Mouse (Mus musculus) MEL (cell line): Measurements from ENCODE around the gene Itm2c. TPM values are rescaled to one million over a fixed set of nuclear protein-coding genes. Genes with fewer than 3 reads are reported as not detected.

Source experiments
- DNase-seq: peaks from one replicate; pipeline ENCODE4 v3.0.0; 2011; ENCODE audit warnings: low read depth, low spot score
- H3K27ac ChIP-seq: 2 replicates; pipeline ENCODE4 v1.5.1; 2012; ENCODE audit warnings: low read depth, mild to moderate bottlenecking, control low read depth, low read length, moderate library complexity; ENCODE audit not compliant: control insufficient read depth
- H3K27me3 ChIP-seq, 2 experiments: fragments of 150-350 bp in 1 of 2; sonication (generic) in 1 of 2; 2 replicates each; pipeline ENCODE4 v1.6.1; 2012; ENCODE audit warnings: low read length in 2 of 2, mild to moderate bottlenecking in 2 of 2, improper control_type of control experiment in 1 of 2, moderate library complexity in 1 of 2; ENCODE audit not compliant: insufficient read depth in 2 of 2, control insufficient read depth in 1 of 2
- H3K36me3 ChIP-seq, 2 experiments: 2 replicates each; pipeline ENCODE4 v1.6.1; 2012 to 2014; ENCODE audit warnings: low read length in 2 of 2, improper control_type of control experiment in 1 of 2, inconsistent platforms in 1 of 2, mild to moderate bottlenecking in 1 of 2; ENCODE audit not compliant: insufficient read depth in 2 of 2, control insufficient read depth in 1 of 2
- H3K4me1 ChIP-seq, 2 experiments: fragments of 150-350 bp in 1 of 2; sonication (generic) in 1 of 2; 2 replicates each; pipeline ENCODE4 v1.6.1; 2012; ENCODE audit warnings: low read length in 2 of 2, improper control_type of control experiment in 1 of 2, mild to moderate bottlenecking in 1 of 2; ENCODE audit not compliant: insufficient read depth in 2 of 2, control insufficient read depth in 1 of 2
- H3K4me3 ChIP-seq, 2 experiments: fragments of 150-350 bp in 1 of 2; sonication (generic) in 1 of 2; 2 replicates each; pipeline ENCODE4 v1.5.1; 2012; ENCODE audit warnings: low read depth in 2 of 2, low read length in 2 of 2, mild to moderate bottlenecking in 2 of 2, moderate library complexity in 2 of 2, control low read depth in 1 of 2, improper control_type of control experiment in 1 of 2; ENCODE audit not compliant: control insufficient read depth in 1 of 2, insufficient read depth in 1 of 2
- H3K79me2 ChIP-seq: 2 replicates; pipeline ENCODE4 v1.6.1; 2012; ENCODE audit warnings: mild to moderate bottlenecking, low read length, moderate library complexity; ENCODE audit not compliant: control insufficient read depth, poor library complexity, insufficient read depth
- H3K9ac ChIP-seq: 2 replicates; pipeline ENCODE4 v1.6.1; 2012; ENCODE audit warnings: low read depth, mild to moderate bottlenecking, control low read depth, low read length, moderate library complexity; ENCODE audit not compliant: control insufficient read depth, poor library complexity, severe bottlenecking
- H3K9me3 ChIP-seq: fragments of 150-350 bp; sonication (generic); replicated peaks from 2 replicates; pipeline ENCODE4 v1.6.1; 2012; ENCODE audit warnings: mild to moderate bottlenecking, low read length, improper control_type of control experiment, moderate library complexity; ENCODE audit not compliant: insufficient read depth
- CHD1 ChIP-seq: IDR thresholded peaks from 2 replicates; pipeline ENCODE4 v1.6.1; 2012; ENCODE audit warnings: low read depth, mild to moderate bottlenecking, inconsistent platforms, low read length, improper control_type of control experiment
- E2F4 ChIP-seq: IDR thresholded peaks from 2 replicates; pipeline ENCODE4 v1.6.1; 2011; ENCODE audit warnings: low read depth, low read length, improper control_type of control experiment, borderline replicate concordance
- ELF1 ChIP-seq: IDR thresholded peaks from 2 replicates; pipeline ENCODE4 v1.6.1; 2014; ENCODE audit warnings: low read depth, mild to moderate bottlenecking, inconsistent platforms, low read length, improper control_type of control experiment, moderate library complexity
- EP300 ChIP-seq, 2 experiments: IDR thresholded peaks; 2 replicates each; pipeline ENCODE4 v1.6.1; 2011; ENCODE audit warnings: improper control_type of control experiment in 2 of 2, low read length in 2 of 2, low read depth in 1 of 2, mild to moderate bottlenecking in 1 of 2
- GABPA ChIP-seq: IDR thresholded peaks from 2 replicates; pipeline ENCODE4 v1.6.1; 2012; ENCODE audit warnings: low read depth, mild to moderate bottlenecking, inconsistent platforms, low read length, improper control_type of control experiment, moderate library complexity
- GATA1 ChIP-seq: IDR thresholded peaks from 2 replicates; pipeline ENCODE4 v1.6.1; 2011; ENCODE audit warnings: low read depth, low read length, improper control_type of control experiment
- JUND ChIP-seq: IDR thresholded peaks from 2 replicates; pipeline ENCODE4 v1.6.1; 2011; ENCODE audit warnings: low read depth, mild to moderate bottlenecking, improper control_type of control experiment, low read length
- MAFK ChIP-seq: IDR thresholded peaks from 2 replicates; pipeline ENCODE4 v1.6.1; 2011; ENCODE audit warnings: low read depth, mild to moderate bottlenecking, low read length, improper control_type of control experiment, borderline replicate concordance
- MAZ ChIP-seq: IDR thresholded peaks from 2 replicates; pipeline ENCODE4 v1.6.1; 2012; ENCODE audit warnings: low read depth, mild to moderate bottlenecking, inconsistent platforms, low read length, improper control_type of control experiment
- MXI1 ChIP-seq: IDR thresholded peaks from 2 replicates; pipeline ENCODE4 v1.6.1; 2011; ENCODE audit warnings: mild to moderate bottlenecking, low read depth, low read length, improper control_type of control experiment
- MYB ChIP-seq: IDR thresholded peaks from 2 replicates; pipeline ENCODE4 v1.6.1; 2011; ENCODE audit warnings: mild to moderate bottlenecking, low read depth, low read length, improper control_type of control experiment
- MYC ChIP-seq: IDR thresholded peaks from 2 replicates; pipeline ENCODE4 v1.6.1; 2011; ENCODE audit warnings: low read depth, mild to moderate bottlenecking, low read length, improper control_type of control experiment, moderate library complexity
- NELFE ChIP-seq: IDR thresholded peaks from 2 replicates; pipeline ENCODE4 v1.6.1; 2011; ENCODE audit warnings: low read depth, low read length, improper control_type of control experiment
- NRF1 ChIP-seq: IDR thresholded peaks from 2 replicates; pipeline ENCODE4 v1.6.1; 2014; ENCODE audit warnings: low read depth, mild to moderate bottlenecking, inconsistent platforms, low read length, improper control_type of control experiment, moderate library complexity; ENCODE audit not compliant: poor library complexity, insufficient read depth, severe bottlenecking
- POLR2A ChIP-seq, 2 experiments: IDR thresholded peaks; 2 replicates each; pipeline ENCODE4 v1.6.1; 2011 to 2012; ENCODE audit warnings: low read length in 2 of 2, mild to moderate bottlenecking in 2 of 2, control low read depth in 1 of 2, improper control_type of control experiment in 1 of 2, low read depth in 1 of 2, moderate library complexity in 1 of 2; ENCODE audit not compliant: control insufficient read depth in 1 of 2, insufficient read depth in 1 of 2, poor library complexity in 1 of 2
- SIN3A ChIP-seq: IDR thresholded peaks from 2 replicates; pipeline ENCODE4 v1.6.1; 2012; ENCODE audit warnings: low read length, improper control_type of control experiment, inconsistent platforms
- SMC3 ChIP-seq: IDR thresholded peaks from 2 replicates; pipeline ENCODE4 v1.6.1; 2011; ENCODE audit warnings: low read depth, low read length, improper control_type of control experiment
- TBP ChIP-seq: IDR thresholded peaks from 2 replicates; pipeline ENCODE4 v1.8.0; 2011; ENCODE audit warnings: low read depth, low read length, improper control_type of control experiment
- TCF12 ChIP-seq: IDR thresholded peaks from 2 replicates; pipeline ENCODE4 v1.6.1; 2014; ENCODE audit warnings: low read depth, mild to moderate bottlenecking, inconsistent platforms, low read length, improper control_type of control experiment, moderate library complexity
- UBTF ChIP-seq: IDR thresholded peaks from 2 replicates; pipeline ENCODE4 v1.6.1; 2012; ENCODE audit warnings: low read depth, mild to moderate bottlenecking, inconsistent platforms, low read length, improper control_type of control experiment, moderate library complexity, borderline replicate concordance; ENCODE audit not compliant: insufficient read depth
- USF1 ChIP-seq: IDR thresholded peaks from 2 replicates; pipeline ENCODE4 v1.6.1; 2014; ENCODE audit warnings: low read depth, mild to moderate bottlenecking, inconsistent platforms, low read length, improper control_type of control experiment, moderate library complexity
- USF2 ChIP-seq, 2 experiments: IDR thresholded peaks; 2 replicates each; pipeline ENCODE4 v1.6.1; 2011 to 2012; ENCODE audit warnings: improper control_type of control experiment in 2 of 2, low read length in 2 of 2, borderline replicate concordance in 1 of 2, inconsistent platforms in 1 of 2, low read depth in 1 of 2, mild to moderate bottlenecking in 1 of 2; ENCODE audit not compliant: insufficient read depth in 1 of 2
- ZNF384 ChIP-seq: IDR thresholded peaks from 2 replicates; pipeline ENCODE4 v1.6.1; 2012; ENCODE audit warnings: low read depth, mild to moderate bottlenecking, inconsistent platforms, low read length, improper control_type of control experiment
- polyA plus RNA-seq, 2 experiments: library from polyadenylated mRNA; stranded (reverse) in 1 of 2; unstranded in 1 of 2; fragments of >175 nt in 1 of 2; fragments of >200 nt in 1 of 2; gene quantifications; 2 replicates each; pipeline versions ENCODE4 v1.2.1 to v1.2.4; 2012; ENCODE audit warnings: low replicate concordance in 2 of 2, low read depth in 1 of 2; ENCODE audit not compliant: insufficient read length in 2 of 2, insufficient read depth in 1 of 2, missing spikeins in 1 of 2
- total RNA-seq: library from RNA; depleted of rRNA; stranded (reverse); fragments of 300-350 nt; gene quantifications from 2 replicates; pipeline ENCODE4 v1.2.3, GENCODE M21; 2012; rRNA removed

The Itm2c gene
- total RNA-seq: 22.6 and 24.8 TPM in 2 replicates
- polyA plus RNA-seq: 10 to 100 TPM in 1 of 2 experiments, not detected in 1; 28.2 TPM

DNA sequence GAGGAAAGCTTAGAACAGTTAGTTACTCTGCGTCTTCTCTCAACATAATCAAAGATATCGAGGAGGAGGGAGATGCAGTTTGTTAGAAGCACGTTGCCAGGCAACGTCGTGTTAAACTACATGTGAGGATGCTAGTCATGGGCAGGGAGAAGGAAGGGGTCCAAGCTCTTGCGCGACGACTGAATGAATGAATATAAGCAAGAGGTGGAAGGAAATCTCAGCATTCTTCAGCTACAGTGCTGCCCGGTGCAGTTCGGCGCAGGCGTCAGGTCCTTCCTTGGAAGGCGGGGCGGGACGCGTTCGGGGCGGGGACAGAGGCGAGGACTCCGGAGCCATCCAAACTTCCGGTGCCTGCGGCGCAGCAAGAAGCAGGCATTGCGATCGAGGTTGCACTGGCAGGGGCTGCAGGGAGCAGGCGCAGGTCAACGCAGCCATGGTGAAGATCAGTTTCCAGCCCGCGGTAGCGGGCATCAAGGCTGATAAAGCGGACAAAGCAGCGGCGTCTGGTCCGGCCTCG lies at the start of gene Itm2c:
Gene Itm2c, plus strand, starts transcription at position 51 of the 517 bp plus-strand sequence.
- TF ChIP-seq ELF1: peak; percentile 51; the same call in 1 of the 2 replicates
- TF ChIP-seq NRF1: peak; percentile 71
- no peak for TF ChIP-seq JUND
- no peak for TF ChIP-seq MAZ
- peak; percentile 49 to 57; a peak in 2 of 4 replicates for TF ChIP-seq POLR2A (IDR thresholded peaks at IDR 0.05; ENCODE audit: control insufficient read depth in 1 of 2, insufficient read depth in 1 of 2, low read depth in 1 of 2, low read length in 2 of 2, poor library complexity in 1 of 2)
- TF ChIP-seq ZNF384: no peak
- TF ChIP-seq NELFE: peak; percentile 42; the same call in 1 of the 2 replicates
- no peak for TF ChIP-seq MYC
- peak; percentile 55 for TF ChIP-seq SIN3A
- TF ChIP-seq SMC3: no peak
- TF ChIP-seq TBP: peak; percentile 92
- TF ChIP-seq CHD1: no peak
- no peak for TF ChIP-seq GATA1
- 0 out of 2 replicates have a peak, but pooled peaks have one; percentile 87 for TF ChIP-seq UBTF
- TF ChIP-seq MYB: no peak
- no peak for TF ChIP-seq USF1
- 0 out of 2 replicates have a peak, but pooled peaks have one; percentile 27 for TF ChIP-seq TCF12
- TF ChIP-seq MXI1: 0 out of 2 replicates have a peak, but pooled peaks have one; percentile 47
- TF ChIP-seq, all 39 proteins: peak for 9
- no peak within 1 kb of the TSS; the same call in 1 of the 2 replicates for H3K27ac ChIP-seq

DNA sequence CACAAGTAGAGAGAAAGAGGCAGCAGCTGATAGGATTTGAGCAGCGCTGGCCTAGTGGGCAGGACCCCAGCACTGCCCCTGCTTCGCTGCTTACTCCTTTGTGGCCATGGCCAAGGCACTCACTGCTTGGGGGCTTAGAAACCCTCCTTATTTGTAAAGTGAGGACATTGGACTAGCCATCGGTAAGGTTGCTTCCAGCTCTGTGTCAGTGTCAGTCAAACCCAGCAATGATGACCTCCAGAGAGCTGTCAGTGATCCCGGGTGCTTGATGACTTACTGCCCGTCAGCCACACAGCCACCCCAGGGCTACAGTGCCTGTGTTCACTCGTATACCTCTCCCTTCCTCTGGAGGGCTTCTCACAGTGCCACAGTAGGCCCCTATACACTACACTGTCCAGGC lies 49.1 kb upstream of the Itm2c start:
- Histone ChIP-seq H3K4me1 (peaks cover 2 to 3% of the 10 kb centered on the region in 2 experiments; a peak in 2 of 4 replicates), H3K27me3 (no peaks in the 10 kb centered on the region), H3K36me3 (peaks cover 3 to 29% of the 10 kb centered on the region in 2 experiments), H3K79me2 (no peaks in the 10 kb centered on the region), H3K9ac (no peak overlapping the region), H3K27ac (no peak overlapping the region), H3K4me3 (no peak overlapping the region), H3K9me3 (no peaks in the 10 kb centered on the region)
- TF ChIP-seq E2F4 (no peak), NELFE (no peak), POLR2A (IDR thresholded peaks at IDR 0.05; ENCODE audit: control insufficient read depth in 1 of 2, insufficient read depth in 1 of 2, low read depth in 1 of 2, low read length in 2 of 2, poor library complexity in 1 of 2) (no peak), SMC3 (no peak), USF2 (IDR thresholded peaks at IDR 0.05; ENCODE audit: borderline replicate concordance in 1 of 2, insufficient read depth in 1 of 2, low read depth in 1 of 2, low read length in 2 of 2) (no peak), MXI1 (no peak), EP300 (IDR thresholded peaks at IDR 0.05; ENCODE audit: low read depth in 1 of 2, low read length in 2 of 2) (no peak), ZNF384 (no peak), MAZ (no peak), MAFK (no peak), JUND (no peak), GABPA (no peak)
- DNase-seq: no peak

More for the DNA sequence above, at the start of gene Itm2c:
- Histone ChIP-seq H3K4me3 (peak within 1 kb of the TSS; percentile 76 to 99), H3K36me3 (peaks cover 0 to 14% of the 10 kb centered on the region in 2 experiments; a peak in 2 of 4 replicates), H3K27me3 (no peaks in the 10 kb centered on the region), H3K4me1 (peaks cover 8 to 26% of the 10 kb centered on the region in 2 experiments), H3K9me3 (no peaks in the 10 kb centered on the region), H3K79me2 (no peaks in the 10 kb centered on the region; the same call in 1 of the 2 replicates), H3K9ac (peak within 1 kb of the TSS; percentile 68)
- DNase-seq: peak; percentile 88
